Mouse (Mus musculus): ENCODE data around the gene Pcna. TPM values are rescaled to one million over a fixed set of nuclear protein-coding genes. Genes with fewer than 3 reads are reported as not detected.
"Not testable (repeated sequence)": the region's sequence is repeated elsewhere in the genome, so short reads cannot be mapped to it uniquely, and the experiment has no call there.

The Pcna gene
- total RNA-seq (2021): 10 to 100 TPM; 78.2 to 87.8 TPM

- DNase-seq: peak; percentile 97 to 98
- intact Hi-C loops (cut with DNase I): no loop called here
Measured at GRCm38 (mm10) chr2:132252542-132253528, at the start of gene Pcna. Pcna (minus strand) TSS chr2:132253314.

- no peak for DNase-seq
- intact Hi-C loops (cut with DNase I): no loop called here
Measured at GRCm38 (mm10) chr2:132301436-132301835, 48.3 kb upstream of the Pcna start.

- no peak for DNase-seq
- intact Hi-C loops (cut with DNase I): no loop called here
Measured at GRCm38 (mm10) chr2:132298250-132298649, 45.1 kb upstream of the Pcna start.

DNA sequence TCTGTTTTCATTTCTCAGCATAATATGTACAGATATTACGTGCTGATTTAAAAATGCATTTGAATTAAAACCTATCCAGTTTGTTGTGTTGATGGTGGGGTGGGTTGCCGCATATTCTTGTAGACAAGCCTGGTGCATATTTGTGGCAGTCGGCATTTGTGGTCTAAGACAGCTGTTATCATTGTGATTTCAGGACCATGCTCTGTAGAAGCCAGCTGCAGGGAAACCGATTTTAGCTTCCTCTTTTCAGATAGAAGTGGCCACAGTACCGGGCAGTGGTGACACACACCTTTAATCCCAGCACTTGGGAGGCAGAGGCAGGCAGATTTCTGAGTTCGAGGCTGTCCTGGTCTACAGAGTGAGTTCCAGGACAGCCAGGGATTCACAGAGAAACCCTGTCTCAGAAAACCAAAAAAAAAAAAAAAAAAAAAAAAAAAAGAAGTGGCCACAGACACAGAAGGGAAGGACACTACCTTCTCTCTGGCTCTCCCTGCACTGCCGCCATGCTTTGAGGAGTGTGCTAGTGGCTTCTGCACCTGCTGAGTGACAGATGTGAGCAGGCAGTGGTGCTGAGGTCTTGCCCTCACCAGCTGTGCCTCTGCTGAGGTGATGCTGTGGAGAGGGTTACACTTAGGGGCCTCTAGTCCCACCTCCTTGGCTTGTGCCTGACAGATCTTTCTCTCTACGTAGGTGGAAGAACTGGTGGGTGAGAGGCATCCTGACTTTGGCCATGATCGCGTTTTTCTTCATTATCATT lies 40.8 kb upstream of the Pcna start:
- intact Hi-C loops (cut with DNase I): no loop called here
- DNase-seq: no peak

DNA sequence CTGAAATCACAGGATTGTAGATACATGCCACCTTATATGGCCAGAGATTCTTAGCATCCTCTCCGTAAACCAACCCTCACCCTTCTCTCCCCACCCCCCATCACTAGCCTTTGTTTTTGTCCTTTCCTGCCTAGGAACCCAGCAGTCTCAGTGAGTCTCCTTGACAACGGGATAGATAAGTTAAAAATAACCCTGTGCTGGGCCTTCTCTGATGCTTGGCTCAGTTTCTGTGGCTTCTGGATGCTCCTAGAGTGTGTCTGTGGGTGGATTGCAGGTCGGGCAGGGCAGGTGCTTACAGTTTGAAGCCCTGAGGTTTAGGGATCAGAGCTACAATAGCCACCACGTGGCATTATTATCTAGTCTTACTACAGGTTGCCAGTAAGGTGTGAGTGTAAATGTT lies 39.0 kb upstream of the Pcna start:
- peak; percentile 75 to 79 for DNase-seq
- intact Hi-C loops (cut with DNase I): no loop called here

DNA sequence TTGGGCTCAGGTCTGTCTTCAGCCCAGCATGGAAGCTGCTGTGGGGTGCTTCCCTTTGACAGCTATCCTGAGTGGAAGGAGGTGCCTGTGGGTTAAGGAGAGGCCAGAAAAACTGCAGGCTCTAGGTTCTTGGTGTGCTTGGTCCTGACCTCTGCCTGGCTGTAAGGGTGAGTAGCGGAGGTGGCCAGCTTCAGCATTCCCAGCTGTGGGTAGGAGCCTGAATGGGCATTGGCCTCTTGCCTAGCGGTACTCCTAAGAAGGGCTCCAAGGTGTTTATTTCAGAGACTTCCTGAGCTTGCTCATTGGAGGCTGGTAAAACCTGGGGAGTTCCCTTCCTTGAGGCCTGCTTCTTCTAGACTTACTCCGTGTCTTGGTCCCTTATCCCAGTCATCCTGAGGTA lies 38.2 kb upstream of the Pcna start:
- peak in 1 of 2 experiments; percentile 44 for DNase-seq
- intact Hi-C loops (cut with DNase I): no loop called here

DNA sequence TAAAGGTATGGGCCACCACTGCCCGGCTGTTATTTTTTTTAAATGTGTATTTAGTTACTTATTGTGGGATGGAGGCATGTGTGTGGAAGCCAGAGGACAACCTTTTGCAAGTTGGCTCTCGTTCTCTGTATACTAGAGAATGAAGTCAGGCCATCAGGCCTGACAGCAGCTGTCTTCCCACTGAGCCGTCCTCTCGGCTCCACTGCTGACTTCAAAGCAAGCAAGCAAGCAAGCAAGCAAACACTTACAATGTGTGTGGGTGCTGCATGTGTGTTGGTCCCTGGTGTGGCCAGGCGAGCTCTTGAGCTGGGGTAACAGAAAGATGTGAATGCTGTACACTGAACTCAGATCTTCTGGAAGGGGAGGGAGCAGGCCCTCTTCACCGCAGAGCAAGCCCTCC lies 37.7 kb upstream of the Pcna start:
- DNase-seq: no peak
- intact Hi-C loops (cut with DNase I): no loop called here

- DNase-seq: not testable (repeated sequence)
Measured at GRCm38 (mm10) chr2:132289213-132289612, 36.1 kb upstream of the Pcna start.

GRCm38 (mm10) chr2:132286376-132287076 lies 33.4 kb upstream of the Pcna start:
- DNase-seq: peak; percentile 74 to 77

More at GRCm38 (mm10) chr2:132289213-132289612, 36.1 kb upstream of the Pcna start:
- intact Hi-C loops (cut with DNase I): not testable (repeated sequence)

DNA sequence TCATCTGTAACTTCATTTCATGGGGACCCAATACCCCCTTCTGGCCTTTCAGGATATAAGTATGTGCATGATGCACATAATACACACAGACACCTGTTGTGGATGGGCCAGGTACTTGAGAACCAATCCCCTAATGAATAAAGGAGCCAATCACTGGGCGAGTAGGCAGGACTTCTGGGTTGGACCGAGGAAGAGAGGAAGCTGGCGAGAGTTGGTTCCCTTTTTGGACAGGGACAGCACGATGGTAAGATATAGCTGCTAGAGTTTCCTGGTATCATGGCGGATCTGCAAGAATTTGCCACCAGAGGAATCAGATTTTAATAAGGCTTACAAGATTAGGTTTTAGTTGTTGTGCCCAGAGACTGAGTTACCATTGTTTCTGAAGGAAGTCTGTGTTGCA lies 32.6 kb upstream of the Pcna start:
- DNase-seq; intact Hi-C loops (cut with DNase I): not testable (repeated sequence)

More at GRCm38 (mm10) chr2:132286376-132287076, 33.4 kb upstream of the Pcna start:
- intact Hi-C loops (cut with DNase I): no loop called here

DNA sequence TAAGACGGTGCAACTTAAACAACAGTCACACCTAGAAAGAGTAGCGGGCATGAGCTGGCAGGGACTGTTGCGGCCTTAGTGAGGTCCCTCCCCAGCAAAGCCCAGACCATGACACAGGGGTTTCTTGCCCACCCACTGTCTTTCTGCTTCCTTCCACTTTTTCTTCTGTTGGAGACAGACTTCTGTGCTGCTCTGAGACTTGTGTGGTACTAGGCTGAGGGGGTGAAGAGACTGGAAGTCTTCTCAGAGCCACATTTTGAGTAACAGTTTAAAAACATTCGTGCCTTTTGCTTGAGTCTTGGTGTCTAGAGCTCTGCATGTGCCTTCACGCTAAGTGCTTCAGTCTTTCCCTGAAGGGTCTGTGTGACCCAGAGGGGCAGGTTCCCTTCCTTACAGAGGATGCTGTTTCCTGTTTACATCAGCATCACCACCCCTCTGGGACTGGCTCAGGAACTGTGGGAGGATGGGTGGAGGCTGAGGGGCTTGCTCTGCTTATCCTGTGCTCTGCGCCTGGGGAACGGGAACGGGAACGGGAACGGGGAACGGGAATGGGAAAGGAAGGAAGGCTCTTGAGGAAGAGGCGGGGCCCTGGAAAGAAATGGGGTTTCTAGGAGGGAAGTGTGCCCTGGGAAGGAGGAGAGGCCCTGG lies 31.5 kb upstream of the Pcna start:
- peak; percentile 75 to 83 for DNase-seq
- intact Hi-C loops (cut with DNase I): no loop called here

GRCm38 (mm10) chr2:132283236-132284070 lies 30.3 kb upstream of the Pcna start:
- intact Hi-C loops (cut with DNase I): no loop called here
- DNase-seq: no peak

- peak in 1 of 2 experiments; percentile 45 for DNase-seq
- intact Hi-C loops (cut with DNase I): no loop called here
Measured at GRCm38 (mm10) chr2:132282453-132283174, 29.5 kb upstream of the Pcna start.

DNA sequence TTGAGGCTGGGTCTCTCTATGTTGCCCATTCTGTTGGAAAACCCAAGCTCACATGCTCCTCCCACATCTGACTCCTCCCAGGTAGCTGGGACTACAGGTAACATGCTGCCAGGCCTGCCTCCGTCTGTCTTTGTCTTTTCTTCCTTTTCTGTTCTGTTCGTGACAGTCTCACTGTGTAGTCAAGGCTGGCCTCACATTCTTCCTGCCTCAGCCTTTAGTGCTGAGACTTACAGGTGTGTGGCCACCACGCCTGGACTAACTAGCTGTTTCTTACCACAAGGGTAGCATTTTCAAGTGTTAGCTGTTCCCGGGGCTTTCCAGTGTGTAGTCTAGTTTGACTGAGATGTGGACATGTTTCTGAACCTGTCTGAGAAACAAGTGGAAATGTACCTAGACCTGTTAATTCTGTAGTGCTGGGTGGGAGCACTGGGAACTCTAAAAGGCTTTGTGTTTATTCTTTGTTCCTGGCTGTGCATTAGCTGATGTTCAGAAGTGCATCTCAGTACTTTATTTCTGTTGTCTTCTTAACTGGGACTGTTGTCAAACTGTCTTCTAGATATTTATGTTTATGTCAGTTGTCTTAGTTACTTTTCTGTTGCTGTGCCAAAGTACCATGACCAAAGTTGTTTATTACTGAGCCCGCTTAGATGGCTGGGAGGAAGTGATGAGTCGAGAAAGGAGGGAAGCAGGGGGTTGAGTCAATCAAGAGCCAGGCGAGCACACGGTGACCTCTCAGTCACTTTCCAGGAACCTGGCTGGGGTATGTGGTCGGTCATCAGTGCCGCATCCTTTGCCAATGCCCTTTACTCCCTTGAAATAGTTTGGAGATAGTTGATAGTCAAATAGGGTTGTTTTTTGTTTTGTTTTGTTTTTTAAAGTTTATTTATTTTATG lies 28.7 kb upstream of the Pcna start:
- DNase-seq: peak in 1 of 2 experiments; percentile 27
- intact Hi-C loops (cut with DNase I): loop anchor here (2.0 kb wide), 1 partner anchor 17 kb away; no protein-coding TSS in a partner anchor

DNA sequence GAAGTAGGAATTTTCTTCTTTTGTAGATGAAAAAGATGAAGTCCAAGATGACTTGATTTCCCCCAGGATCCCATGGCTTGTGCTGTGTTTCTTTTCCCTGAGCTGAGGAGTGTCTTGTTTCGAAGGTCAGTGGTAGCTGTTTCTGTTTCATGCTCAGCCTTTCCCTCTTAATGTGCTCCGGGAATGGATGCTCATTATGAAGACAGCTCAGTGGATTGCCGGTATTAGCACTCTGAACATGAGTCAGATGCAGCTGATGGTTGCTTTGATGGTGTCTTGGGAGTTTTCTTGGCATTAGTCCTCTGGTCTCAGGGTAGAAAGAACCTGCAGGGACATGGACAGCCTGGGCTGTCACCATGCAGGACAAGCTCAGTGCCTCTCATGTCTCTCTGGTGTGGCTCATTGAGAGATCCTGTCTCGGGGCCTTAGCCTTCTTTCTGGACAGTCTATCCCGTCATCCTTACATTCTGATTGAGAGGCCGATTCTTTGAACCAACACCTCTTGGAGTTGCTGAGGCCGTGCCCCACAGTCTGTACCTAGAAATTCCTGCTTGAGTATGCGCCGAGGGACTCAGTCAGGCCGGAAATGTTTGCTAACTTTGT lies 27.5 kb upstream of the Pcna start:
- intact Hi-C loops (cut with DNase I): loop anchor here (2.0 kb wide), 1 partner anchor 16 kb away; no protein-coding TSS in a partner anchor
- no peak for DNase-seq

DNA sequence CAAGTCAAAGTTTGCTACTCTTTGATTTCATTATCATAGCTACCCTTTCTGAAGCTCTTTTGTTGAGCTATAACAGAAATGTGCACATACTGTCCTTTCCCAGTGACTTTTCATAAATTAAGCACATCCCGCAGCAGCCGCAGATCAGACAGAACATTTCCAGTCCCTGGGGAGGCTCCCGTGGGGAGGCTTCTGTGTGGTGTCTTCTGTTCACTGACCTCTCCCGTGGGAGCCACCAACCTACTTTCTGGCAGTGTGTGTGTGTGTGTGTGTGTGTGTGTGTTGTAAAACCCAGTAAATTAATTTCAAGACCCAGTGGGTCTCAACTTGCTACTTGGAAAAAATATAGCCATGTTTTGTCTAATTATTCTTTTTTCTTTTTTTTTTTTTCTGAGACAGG lies 26.9 kb upstream of the Pcna start:
- DNase-seq: no peak
- intact Hi-C loops (cut with DNase I): loop anchor here (2.0 kb wide), 1 partner anchor 15 kb away; no protein-coding TSS in a partner anchor

- no peak for DNase-seq
- intact Hi-C loops (cut with DNase I): no loop called here
Measured at GRCm38 (mm10) chr2:132279336-132279882, 26.3 kb upstream of the Pcna start.

Data from heart, postnatal 10 days (tissue).